Mouse (Mus musculus) left cerebral cortex, adult 11 months (tissue): ENCODE measurements around the gene Rasa1.

Experiments used
- DNase-seq: peaks from one replicate; pipeline ENCODE4 v3.0.0; 2022; ENCODE audit warnings: low spot score

Rasa1 gene

DNA sequence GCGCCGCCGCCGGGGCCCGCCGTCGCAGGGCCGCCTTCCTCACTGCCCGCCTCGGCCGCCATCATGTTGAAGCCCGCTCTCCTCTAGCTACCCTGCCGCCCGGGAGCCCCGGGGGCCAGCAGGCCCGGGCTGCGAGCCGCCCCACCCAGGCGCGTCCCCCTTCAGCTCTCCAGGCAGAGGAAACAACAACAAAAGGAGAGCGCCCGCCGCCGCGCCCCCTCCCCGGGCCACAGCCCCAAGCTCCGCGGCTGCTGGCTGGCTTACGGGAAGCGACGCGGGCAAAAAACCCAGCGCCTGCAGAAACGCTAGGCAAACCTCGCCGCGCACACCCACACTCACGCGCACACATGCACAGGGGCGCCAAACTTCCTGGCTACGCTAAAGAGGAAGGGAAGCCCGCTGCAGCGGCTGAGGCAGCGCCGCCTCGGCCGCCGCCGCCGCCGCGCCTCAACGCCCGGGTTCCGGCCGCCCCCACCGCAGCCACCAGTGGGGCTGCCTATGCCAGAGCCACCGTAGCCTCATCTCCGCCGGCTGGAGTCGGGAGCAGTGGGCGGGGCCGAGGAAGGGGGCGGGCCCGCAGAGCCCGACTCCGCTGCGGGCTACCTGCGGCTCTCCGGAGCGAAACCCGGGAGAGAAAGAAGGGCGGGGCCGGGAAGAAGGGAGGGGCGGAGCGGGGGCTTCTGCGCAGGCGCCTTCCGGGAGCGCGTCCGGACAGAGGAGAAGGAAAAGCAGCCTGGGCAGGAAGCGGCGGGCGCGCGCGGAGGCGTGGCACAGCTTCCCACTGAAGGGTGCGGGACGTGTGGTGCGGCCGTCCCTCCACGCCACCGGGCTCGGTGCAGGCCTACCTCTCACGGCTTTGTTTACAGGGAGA, at the start of gene Rasa1:
Gene Rasa1 (minus strand): TSS at position 288 of the 871 bp plus-strand sequence.
- peak; percentile 85 for DNase-seq

DNA sequence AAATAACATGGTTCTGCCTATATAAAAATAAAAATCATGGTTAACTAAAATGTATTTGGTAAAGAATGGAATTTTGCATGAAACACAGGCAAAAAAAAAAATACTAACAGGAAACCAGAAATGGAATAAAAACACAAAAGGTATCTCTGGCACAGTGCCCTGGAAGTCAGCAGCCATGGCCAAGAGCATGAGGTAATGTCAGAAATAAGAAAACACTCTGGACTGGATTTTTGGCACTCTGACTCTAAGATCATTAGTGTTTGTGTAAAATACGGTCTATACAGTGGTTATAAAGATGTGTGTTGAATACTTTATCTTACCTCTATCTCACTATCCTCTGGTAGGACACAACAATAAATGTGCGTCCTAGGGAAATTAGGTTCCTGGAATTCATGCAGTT, 22.6 kb upstream of the Rasa1 start:
- DNase-seq = no peak

DNA sequence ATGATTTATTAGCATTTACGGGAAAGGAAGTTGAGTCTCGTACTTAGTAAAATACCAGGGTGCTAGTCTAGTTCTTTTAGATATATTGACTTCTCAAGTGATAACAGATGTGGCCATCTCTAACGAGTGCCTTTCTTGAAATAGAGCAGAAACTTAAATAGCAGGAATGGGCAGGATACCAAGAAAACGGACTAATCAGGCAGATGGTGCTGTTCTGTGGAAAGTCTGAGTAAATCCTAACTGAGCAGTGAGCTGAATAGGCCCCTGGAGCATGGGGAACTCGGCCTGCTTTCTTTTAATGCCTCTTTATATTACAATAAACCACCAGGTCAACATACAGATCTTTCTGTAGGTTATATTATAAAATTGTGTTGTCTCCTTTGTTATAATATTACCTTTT, 22.0 kb upstream of the Rasa1 start:
- DNase-seq = peak; percentile 42

DNA sequence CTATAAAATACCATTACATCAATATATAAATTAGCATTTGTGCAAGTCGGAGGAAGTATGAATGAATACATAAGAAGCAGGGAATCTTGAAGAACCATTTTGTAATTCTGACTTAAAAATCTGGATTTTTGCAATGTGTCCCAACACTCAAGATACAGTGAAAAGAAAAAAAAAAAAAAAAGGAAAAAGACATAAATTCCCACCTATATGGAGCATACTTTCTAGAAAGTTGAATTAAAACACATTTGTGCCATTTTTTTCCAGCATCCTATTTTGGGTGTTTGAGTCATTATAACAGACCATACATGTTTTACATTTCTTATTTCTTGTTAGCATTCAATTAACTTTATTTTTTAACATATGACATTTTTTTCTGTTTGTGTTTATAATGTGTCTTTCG, 21.6 kb upstream of the Rasa1 start:
- DNase-seq = no peak

DNA sequence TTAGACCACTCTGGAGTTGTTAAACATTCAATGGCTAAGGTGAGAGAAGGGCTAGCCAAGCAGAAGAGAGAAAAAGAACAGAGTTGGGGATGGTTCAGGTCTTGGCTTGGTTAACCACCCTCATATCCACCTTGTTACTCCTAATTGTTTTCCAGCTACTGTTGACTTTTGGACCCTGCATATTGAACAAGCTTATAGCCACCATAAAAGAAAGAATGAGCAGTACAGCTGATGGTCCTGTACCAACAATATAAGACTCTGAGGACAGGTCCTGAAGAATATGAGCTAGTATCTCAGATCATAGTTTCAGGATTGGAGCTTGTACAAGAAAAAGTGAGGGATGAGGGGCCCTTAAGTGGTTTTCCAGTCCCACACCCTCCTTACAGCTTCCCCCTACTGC, 17.1 kb upstream of the Rasa1 start:
- no peak for DNase-seq

DNA sequence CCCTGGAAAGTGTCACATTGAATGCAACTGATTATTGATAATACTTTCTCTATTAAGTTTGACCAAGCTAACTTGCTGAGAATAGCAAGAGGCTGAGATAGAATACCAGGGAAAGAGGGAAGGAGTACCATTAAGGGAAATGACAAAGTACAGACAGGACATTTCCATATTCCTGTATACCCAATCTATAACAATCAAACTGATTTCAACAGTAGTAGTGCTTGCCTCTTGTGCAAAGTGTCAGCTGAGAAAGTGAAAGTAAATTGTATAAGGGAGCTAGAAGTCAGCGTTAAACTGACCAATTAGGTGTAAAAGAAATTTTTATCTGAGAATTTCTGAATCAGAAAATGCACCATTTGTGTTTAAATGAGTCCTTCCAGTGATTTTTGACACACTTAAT, 1.7 kb upstream of the Rasa1 start:
- DNase-seq = no peak

DNA sequence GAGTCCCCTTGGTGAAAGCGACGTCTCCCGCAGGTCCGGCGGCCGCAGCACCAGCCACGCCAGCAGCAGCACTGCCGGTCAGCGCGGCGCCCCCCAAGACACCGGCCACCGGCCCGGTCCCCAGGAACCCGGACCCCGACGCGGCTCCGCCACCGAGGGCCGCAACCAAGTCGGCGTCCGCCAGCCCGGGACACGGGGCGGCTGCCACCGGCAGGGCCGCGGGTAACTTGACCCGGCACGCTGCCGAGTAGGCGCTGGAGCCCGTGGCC, 422 bp downstream of the Rasa1 start:
- no peak for DNase-seq

DNA sequence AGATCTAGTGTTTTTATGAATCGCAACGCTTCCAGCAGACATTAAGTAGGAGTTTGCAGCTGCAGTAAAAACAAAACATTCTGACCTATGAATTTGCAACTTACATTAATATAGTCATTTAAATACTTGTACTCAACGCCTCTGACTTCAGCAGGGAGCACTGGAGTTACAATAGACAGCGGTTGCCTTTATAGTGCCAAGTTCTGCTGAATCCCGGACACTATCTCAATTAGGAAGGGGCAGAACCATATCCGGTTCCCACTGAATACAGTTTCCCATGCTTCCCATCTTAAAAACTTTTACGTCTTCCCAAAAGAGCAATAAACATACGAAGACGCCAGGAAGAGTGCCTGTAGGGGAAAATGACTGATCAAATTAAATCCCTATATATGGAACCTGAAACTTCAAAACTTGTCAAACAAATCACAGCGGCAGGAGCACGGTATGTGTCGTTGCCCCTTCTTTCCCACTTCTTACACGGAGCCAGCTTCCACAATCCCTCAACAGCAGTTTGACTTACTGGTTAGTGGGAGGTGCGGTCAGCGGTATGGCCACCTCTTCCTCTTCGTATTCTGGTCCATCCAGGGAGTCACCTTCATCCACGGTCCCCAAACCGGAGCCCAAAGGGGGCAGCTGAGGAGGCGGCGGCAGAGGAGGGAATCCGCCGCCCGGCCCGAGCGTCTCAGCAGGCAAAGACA, 905 bp downstream of the Rasa1 start:
- no peak for DNase-seq

DNA sequence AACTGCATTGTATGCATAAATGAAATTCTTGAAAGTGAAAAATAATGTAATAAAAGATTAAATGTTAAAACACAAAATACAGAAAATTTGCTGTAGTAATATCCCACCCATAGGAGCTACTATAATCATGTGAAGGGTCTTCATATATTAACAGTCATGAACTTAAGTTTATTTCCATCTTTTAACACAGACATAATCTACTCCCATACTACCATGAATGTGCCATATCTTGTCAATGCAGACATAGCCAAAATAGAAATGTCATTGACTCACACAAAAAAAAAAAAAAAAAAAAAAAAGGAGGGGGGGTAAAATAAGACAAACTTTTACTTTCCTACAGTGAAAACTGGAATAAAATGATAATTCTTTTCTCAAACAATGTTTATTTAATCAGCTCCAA, 6.3 kb downstream of the Rasa1 start:
- no peak for DNase-seq

DNA sequence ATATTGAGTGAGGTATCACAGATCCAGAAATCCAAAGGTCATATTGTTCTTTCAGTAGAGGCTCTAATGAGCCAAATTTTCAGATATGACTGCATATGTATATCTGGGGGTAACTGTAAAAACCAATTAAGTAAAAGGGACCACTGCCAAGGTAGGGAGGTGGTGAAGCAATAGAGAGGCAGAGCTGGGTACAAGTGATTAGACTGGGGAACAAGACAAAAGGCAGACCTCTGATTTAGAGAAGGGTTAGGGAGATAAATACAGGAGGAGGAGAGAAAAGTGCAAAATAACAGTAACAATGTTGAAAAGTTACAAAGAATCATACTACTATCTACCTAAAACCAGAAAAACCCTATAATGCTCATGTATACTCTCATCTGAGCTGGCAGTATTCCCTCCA, 10.0 kb downstream of the Rasa1 start:
- DNase-seq = no peak

DNA sequence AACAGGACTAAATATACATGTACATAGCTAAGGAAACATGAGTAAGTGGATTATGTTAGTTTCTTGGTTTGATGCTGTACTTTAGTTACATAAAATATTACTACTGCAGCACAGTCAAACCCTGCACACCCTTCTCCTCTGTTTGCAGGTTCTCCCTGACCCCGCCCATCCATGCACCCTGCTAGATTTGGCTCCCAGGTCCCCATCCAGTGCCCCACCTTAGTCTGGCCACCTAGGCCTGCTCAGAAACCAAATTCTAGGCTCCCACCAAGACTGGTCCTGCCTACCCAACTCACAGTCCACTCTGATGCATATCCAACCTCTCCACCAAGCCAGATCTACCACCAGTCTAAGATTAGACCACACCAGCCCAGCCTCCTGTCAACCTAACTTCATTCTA, 14.4 kb downstream of the Rasa1 start:
- DNase-seq = no peak

DNA sequence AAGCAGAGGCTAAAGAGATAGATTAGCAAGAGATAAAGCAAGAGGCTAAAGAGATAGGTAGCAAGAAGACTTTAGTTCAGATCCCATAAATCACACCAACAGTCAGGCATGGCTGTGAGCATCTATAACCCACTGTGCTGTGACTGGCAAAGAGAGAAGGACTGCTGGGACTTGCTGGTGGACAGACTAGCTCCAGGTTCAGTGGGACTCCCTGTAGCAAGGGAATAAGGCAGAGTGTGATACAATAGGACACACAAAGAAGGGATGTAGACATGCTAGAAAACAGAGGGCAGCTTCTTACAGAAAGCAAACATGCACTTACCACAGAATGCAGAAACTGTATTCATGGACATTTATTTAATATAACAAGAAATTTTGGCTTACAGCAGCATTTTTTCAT, 15.1 kb downstream of the Rasa1 start:
- DNase-seq = no peak

DNA sequence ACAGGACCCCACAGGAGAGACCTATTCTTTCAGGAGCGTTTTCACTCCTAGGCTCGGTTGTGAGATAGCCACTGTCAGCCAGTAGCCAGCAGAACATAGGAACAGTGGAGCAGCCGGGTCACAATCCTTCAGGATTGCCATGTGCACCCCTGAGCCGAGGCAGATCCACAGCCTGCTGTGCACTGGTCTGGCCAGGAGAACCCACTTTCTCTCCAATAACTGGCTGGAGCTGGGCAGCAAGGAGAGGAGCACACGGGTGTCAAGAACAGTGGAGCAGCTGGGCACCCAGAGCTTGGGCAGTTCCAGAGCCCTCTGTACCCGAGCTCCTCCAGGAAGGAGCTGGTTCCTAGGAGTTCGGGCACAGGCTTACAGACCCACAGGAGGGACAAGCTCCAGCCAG, 50.2 kb downstream of the Rasa1 start:
- no peak for DNase-seq

DNA sequence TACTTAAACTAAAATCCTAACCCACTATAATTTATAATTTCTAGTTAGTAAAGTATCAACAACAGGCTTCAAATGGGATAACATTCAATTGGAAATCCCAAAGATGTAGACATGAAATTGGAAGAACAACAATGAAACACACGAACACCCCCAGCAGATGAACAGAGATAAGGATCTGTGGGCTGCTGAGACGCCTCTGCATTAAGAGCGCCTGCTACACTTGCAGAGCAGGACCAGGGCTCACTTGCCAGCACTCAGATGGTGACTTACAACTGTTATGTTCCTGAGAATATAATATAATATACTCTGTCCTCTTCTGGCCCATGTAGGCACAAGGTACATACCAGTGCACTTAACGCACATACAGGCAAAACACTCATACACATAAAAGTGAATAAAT, 70.3 kb downstream of the Rasa1 start:
- no peak for DNase-seq

DNA sequence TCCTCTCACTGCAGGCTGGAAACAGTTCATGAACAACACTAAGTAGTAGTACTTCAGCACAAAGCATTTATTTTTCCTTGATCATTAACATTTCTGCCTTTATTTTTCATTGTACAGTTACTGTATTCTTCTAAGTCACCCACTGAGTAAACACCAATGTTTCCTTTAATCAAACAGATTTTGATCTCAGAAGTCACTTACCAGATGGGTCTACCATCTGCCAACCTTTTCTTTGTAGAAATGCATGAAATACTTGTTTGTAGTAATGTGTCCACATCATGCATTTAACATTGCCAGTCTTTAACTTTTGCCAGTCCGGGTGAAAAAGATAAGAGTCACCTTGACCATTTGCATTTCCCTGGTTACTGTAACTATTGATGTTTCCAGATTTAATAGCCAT, 78.6 kb downstream of the Rasa1 start:
- no peak for DNase-seq

DNA sequence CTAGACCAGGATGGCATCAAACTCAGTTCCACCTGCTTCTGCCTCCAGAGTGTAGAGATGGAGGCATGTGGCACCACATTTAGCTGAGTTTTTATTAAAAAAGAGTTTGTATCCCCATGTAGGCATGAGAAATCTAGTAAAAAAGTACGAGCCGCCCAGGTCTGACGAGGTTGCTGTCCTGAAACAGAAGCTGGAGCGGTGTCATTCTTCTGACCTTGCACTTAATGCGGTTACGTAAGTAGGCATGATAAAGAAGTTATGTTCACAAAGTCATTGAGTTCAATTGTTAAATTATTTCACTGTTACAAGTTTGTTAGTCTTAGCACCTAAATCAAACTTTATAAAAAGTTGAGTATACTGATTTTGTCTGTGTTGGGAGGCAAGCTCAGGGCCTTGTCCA, 80.3 kb downstream of the Rasa1 start:
- DNase-seq = no peak

DNA sequence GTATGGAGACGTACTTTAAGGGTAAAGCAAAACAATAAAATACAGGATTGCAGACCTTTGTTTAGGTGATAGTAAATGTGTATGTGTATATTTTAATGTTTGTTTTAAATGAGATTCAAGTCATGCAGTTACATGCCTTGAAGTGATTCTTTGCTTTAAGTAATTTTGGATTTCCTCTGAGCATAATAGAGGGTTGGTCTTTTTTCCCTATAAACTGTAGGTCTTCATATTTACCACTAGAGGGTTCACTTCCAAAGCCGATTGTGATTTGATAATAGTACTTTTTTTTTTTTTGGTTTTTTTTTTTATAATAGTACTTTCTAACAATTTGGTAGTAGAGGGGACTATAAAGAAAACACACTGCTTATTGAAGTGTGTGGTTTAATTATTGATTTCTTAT, 81.4 kb downstream of the Rasa1 start:
- no peak for DNase-seq

DNA sequence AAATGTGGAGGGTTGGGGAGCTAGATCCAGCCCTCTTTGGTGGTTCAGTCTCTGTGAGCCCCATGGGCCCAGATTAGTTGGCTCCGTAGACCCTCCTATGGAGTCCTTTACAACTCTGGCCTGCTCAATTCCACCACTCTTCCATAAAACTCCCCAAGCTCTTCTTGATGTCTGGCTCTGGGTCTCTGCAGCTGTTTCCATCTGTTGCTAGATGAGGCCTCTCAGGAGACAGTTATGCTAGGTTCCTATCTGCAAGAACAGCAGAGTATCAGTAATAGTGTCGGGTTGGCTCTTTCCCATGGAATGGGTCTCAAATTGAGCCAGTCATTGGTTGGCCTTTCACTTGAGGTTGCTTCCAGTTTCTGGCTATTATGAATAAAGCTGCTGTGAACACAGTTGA, 97.7 kb downstream of the Rasa1 start:
- no peak for DNase-seq

DNA sequence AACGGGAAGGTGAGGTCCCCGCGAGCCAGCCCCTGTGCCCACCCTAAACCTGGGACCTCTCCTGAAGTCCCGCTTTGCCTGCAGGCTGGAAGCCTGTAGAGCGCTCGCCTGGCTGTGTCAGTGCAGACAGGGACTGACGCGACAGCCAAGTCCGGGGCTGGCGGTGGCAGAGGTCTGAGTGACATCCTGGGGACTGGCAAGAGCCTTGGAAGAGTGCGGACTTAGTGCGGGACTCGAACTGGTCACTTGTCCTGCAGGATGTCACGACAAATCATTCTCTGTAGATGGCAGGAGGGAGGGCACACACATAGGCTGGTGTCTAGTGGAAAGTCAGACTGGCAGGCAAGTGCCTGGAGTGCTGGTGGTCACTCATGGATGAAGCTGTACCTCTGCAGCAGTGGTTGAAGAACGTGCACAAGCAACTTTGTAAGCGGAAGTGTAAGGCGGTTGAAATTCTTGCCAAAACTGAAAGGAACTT, 99.2 kb downstream of the Rasa1 start:
- DNase-seq = no peak

DNA sequence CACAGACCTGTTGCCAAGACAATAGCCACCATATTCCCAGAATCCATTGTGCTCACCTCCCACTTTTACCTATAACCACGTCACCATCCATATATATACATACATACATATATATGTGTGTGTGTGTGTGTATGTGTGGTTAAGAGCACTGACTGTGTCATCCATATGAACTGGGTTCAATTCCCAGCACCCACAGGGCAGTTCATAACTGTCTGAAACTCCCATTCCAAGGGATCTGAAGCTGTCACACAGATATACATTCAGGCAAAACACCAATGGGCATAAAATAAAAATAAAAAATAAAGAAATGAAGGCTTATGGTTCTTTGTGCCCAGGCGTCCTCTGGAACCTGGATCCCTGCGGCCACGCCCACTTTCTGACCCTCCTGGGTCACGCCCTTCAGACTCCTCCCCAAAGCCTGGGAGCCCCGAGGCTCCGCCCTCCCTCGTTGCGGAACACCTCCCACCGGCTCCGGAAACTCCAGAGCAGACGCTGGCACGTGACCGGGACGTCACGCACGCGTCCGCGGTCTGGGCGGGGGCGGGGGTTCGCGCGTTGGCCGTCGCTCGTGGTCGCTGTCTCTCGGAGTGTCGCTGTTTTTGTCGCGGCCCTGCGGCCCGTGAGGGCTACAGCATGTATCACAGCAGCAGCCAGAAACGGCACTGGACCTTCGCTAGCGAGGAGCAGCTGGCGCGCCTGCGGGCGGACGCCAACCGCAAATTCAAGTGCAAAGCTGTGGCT, 99.9 kb downstream of the Rasa1 start, which contains the start of gene Ccnh:
Gene Ccnh (plus strand): TSS at position 506 of the 741 bp plus-strand sequence.
- DNase-seq = peak; percentile 86
